Mouse (Mus musculus) midbrain, embryonic 14.5 days (tissue): Measurements from ENCODE around the gene Rsph3b. TPM values are rescaled to one million over a fixed set of nuclear protein-coding genes. Genes with fewer than 3 reads are reported as not detected.
"Not testable (repeated sequence)": the region's sequence is repeated elsewhere in the genome, so short reads cannot be mapped to it uniquely, and the experiment has no call there.

ENCODE experiments used
- ATAC-seq: fragments of 200-750 bp; cut with Nextera tagmentation; 2 replicates; pipeline ENCODE4 v1.8.0; 2017; ENCODE audit warnings: moderate number of reproducible peaks, moderate library complexity; ENCODE audit not compliant: low FRiP score, low TSS enrichment
- DNase-seq: peaks from one replicate; pipeline ENCODE4 v3.0.0-alpha.2; 2015
- H3K27ac ChIP-seq: fragments of 300-500 bp; sonication (generic); replicated peaks from 2 replicates; pipeline ENCODE4 v1.5.1; 2014; ENCODE audit warnings: mild to moderate bottlenecking, low read depth, low read length, moderate library complexity
- H3K27me3 ChIP-seq: fragments of 300-500 bp; sonication (generic); 2 replicates; pipeline ENCODE4 v1.6.1; 2014; ENCODE audit warnings: low read length, control low read depth, mixed read lengths; ENCODE audit not compliant: control insufficient read depth, insufficient read depth
- H3K36me3 ChIP-seq: fragments of 300-500 bp; sonication (generic); 2 replicates; pipeline ENCODE4 v1.6.1; 2014; ENCODE audit warnings: low read length, control low read depth; ENCODE audit not compliant: control insufficient read depth, insufficient read depth
- H3K4me1 ChIP-seq: fragments of 300-500 bp; sonication (generic); 2 replicates; pipeline ENCODE4 v1.6.1; 2014; ENCODE audit warnings: mild to moderate bottlenecking, antibody characterized with exemption, low read length, control low read depth; ENCODE audit not compliant: control insufficient read depth, insufficient read depth
- H3K4me2 ChIP-seq: fragments of 300-500 bp; sonication (generic); 2 replicates; pipeline ENCODE4 v1.6.1; 2014; ENCODE audit warnings: mild to moderate bottlenecking, low read length, moderate library complexity
- H3K4me3 ChIP-seq: fragments of 300-500 bp; sonication (generic); replicated peaks from 2 replicates; pipeline ENCODE4 v1.5.1; 2014; ENCODE audit warnings: low read depth, low read length
- H3K9ac ChIP-seq: fragments of 300-500 bp; sonication (generic); replicated peaks from 2 replicates; pipeline ENCODE4 v1.6.1; 2014; ENCODE audit warnings: mild to moderate bottlenecking, low read length, moderate library complexity
- H3K9me3 ChIP-seq: fragments of 300-500 bp; sonication (generic); 2 replicates; pipeline ENCODE4 v1.6.1; 2016; ENCODE audit warnings: low read length, control low read depth, mixed read lengths; ENCODE audit not compliant: control insufficient read depth
- WGBS: fragments of 180-500 bp; shearing (Covaris S2); extraction: QIAGEN DNeasy Blood & Tissue Kit; methylation state at CpG from one replicate; pipeline ENCODE4 v1.1.7; 2014; 5-methylcytosine and 5-hydroxymethylcytosine counted together
- polyA plus RNA-seq: library from polyadenylated mRNA; unstranded; fragments of >200 nt; fragmentation: Nextera tagmentation; extraction: Ambion mirVana; gene quantifications from 2 replicates; pipeline ENCODE4 v1.2.1, GENCODE M21; 2014

The Rsph3b gene
- polyA plus RNA-seq, 1 experiment from 2014 or later: 53.3 TPM

- not testable (repeated sequence) for H3K9ac ChIP-seq, H3K4me1 ChIP-seq, H3K36me3 ChIP-seq, ATAC-seq, H3K27me3 ChIP-seq, H3K9me3 ChIP-seq
- DNase-seq: peak; percentile 25
- Histone ChIP-seq H3K4me3 (peak within 1 kb of the TSS; percentile 44), H3K27ac (0 out of 2 replicates have a peak within 1 kb of the TSS, but pooled peaks have one; percentile 45), H3K4me2 (peak within 1 kb of the TSS; percentile 49)
- under 1% methylated on average over 38 of the region's 51 CpGs for WGBS
These were observed 12.3 kb upstream of the Rsph3b start, which contains the start of gene Tagap1 for GRCm38 (mm10) chr17:6960776-6961175. TSS of gene Tagap1 (minus strand) at chr17:6961156.

- not testable (repeated sequence) for DNase-seq, H3K36me3 ChIP-seq
These were observed 11.9 kb upstream of the Rsph3b start for GRCm38 (mm10) chr17:6960349-6960748.

DNA sequence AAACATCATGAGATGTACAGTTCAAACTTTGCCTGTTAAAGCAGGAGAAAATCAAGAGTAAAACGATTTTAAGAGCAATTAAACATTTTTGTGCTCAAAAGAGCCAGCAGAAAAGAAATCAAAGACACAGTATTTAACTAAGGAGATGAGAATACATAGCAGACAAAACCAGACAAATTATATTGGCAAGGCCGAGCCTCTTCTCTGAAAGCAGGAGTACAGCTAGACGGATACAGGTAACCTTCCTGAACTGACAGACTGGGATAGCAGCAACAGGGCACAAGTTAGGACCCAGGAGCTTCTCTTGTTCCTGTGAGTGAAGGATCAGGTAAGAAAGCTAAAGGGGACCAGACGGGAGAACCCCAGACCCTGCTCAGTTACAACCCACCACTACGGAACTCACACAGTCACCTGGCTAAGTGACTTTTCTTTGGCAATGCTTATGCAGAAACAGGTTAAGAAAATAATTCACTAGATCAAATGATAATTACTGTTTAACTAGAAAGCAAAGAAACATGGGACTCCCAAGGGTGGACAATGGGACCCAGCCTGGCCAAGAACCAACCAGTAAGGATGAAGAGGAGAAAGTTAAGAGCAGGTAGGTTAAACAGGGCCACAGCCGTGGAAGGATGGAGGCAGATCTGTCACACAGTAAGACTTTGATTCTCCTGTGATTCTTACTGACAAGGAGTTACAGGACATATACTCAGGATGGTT is 11.2 kb upstream of the Rsph3b start:
- not testable (repeated sequence) for ATAC-seq, H3K27me3 ChIP-seq, H3K9me3 ChIP-seq, H3K27ac ChIP-seq, H3K36me3 ChIP-seq, H3K9ac ChIP-seq, H3K4me1 ChIP-seq, DNase-seq
- Histone ChIP-seq H3K4me3 (peak overlapping the region; percentile 15; the same call in 1 of the 2 replicates), H3K4me2 (peak overlapping the region; percentile 49)
- 84% methylated on average over 3 of the region's 6 CpGs for WGBS

More at GRCm38 (mm10) chr17:6960349-6960748, 11.9 kb upstream of the Rsph3b start:
- H3K27ac ChIP-seq, ATAC-seq, H3K9ac ChIP-seq, H3K9me3 ChIP-seq, H3K27me3 ChIP-seq, H3K4me1 ChIP-seq: not testable (repeated sequence)
- Histone ChIP-seq H3K4me2 (peak overlapping the region; percentile 49), H3K4me3 (peak overlapping the region; percentile 44)
- WGBS: 0% methylated on average over 12 of the region's 12 CpGs

DNA sequence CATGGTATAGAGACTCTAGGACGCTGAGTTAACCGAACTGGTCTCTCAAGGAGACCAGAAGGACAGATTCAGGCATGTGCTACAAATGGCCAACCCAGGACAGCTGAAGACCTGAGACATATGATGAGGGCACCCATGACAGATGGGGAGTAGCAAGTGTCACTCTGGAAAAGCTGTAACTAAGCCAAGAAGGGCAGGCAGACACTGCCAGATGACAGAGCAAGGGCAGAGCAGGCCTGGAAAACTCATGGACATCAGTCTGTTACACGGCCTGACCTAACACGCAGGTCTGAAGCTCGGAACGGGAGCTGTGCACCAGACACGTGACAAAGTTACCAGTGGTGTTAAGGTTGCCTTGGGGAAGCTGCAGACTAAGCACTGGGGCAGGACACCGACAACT is 10.4 kb upstream of the Rsph3b start:
- not testable (repeated sequence) for ATAC-seq, H3K27ac ChIP-seq, H3K27me3 ChIP-seq, DNase-seq, H3K4me1 ChIP-seq, H3K9me3 ChIP-seq, H3K4me2 ChIP-seq, H3K36me3 ChIP-seq, H3K9ac ChIP-seq, H3K4me3 ChIP-seq
- 87% methylated on average over 5 of the region's 8 CpGs for WGBS

- not testable (repeated sequence) for H3K4me1 ChIP-seq, H3K9me3 ChIP-seq, ATAC-seq, H3K36me3 ChIP-seq, H3K27me3 ChIP-seq
- Histone ChIP-seq H3K4me2 (peak overlapping the region; percentile 60), H3K27ac (peak overlapping the region; percentile 80), H3K9ac (peak overlapping the region; percentile 54; the same call in 1 of the 2 replicates), H3K4me3 (peak overlapping the region; percentile 51)
- peak; percentile 29 for DNase-seq
- 15% methylated on average over 9 of the region's 9 CpGs for WGBS
These were observed 317 bp upstream of the Rsph3b start for GRCm38 (mm10) chr17:6948769-6949228.

DNA sequence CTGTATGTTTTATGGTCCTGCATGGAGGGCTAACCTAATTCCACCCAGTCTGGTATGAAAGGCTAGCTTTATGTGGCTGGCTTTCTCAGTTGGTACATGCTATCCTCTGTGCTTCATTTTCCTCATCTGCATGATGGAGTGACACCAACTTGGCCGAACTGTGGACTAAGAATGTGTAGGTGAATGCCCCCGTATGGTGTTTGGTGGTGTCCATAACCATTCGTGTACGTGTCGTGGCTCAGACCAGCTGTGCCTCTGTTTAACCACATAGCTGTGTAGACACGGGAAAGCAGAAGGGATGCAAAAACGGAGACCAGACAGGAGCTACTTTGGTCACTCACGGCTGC is 872 bp downstream of the Rsph3b start:
- not testable (repeated sequence) for H3K27ac ChIP-seq, H3K27me3 ChIP-seq, H3K36me3 ChIP-seq, H3K9me3 ChIP-seq, H3K4me1 ChIP-seq, DNase-seq
- H3K9ac ChIP-seq: peak overlapping the region; percentile 54; the same call in 1 of the 2 replicates
- peak overlapping the region; percentile 51 for H3K4me3 ChIP-seq
- no CpG with 5 or more reads among the region's 8 CpGs for WGBS
- H3K4me2 ChIP-seq: peak overlapping the region; percentile 60
- ATAC-seq: peak; percentile 54

DNA sequence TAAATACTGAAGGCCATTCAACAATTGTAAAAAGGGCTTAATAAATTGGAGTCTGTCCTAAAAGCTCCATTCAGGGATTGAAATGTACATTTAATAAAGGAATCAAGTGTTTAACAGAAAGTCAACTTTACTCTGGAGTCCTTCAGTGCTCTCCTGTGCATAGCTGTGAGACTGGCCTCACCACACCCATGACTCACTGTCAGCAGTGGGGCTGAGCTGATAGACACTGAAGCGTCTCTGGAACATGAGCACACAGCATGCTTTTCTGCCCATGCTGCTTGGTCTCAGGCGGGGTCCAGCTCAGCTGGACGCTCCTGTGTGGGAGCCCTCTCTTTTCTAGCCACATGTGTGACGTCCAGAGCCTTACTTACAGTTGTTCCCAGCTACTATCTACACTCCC is 5.9 kb downstream of the Rsph3b start:
- not testable (repeated sequence) for H3K36me3 ChIP-seq, H3K27me3 ChIP-seq, DNase-seq, H3K9ac ChIP-seq, H3K4me1 ChIP-seq, H3K9me3 ChIP-seq, H3K4me3 ChIP-seq, H3K4me2 ChIP-seq, H3K27ac ChIP-seq, ATAC-seq
- WGBS: no CpG with 5 or more reads among the region's 4 CpGs

- H3K27ac ChIP-seq, H3K9ac ChIP-seq, ATAC-seq, H3K4me2 ChIP-seq, H3K27me3 ChIP-seq, H3K4me3 ChIP-seq, H3K4me1 ChIP-seq, H3K9me3 ChIP-seq, H3K36me3 ChIP-seq: not testable (repeated sequence)
- DNase-seq: peak; percentile 18
- WGBS: 77% methylated on average over 6 of the region's 7 CpGs
These were observed 16.9 kb downstream of the Rsph3b start for GRCm38 (mm10) chr17:6931625-6932024.

DNA sequence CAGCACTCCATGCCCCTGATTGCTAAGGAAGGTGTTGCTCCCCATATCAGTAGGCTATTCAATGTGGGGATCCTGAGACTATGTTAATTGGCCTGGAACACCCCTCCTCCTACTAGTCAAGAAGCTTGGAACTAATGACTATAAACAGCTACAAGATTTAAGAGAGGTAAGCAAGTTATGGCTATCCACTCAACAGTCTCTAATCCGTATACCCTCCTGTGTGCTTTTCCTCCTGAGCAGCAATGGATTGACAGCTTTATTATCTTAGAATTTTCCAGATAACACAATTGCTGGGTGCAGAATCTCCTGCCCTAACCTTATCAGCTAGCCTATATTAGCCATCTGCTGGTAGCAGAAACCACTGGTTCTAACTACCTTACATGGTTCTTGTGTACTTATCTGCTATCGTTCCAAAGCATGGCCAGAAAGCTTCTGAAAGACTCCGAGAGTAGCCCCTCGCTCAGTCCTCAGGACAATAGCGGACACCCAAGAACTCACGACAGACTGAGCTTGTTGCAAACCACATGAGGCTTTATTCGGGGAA is 28.1 kb downstream of the Rsph3b start:
- not testable (repeated sequence) for H3K4me3 ChIP-seq, DNase-seq, H3K9ac ChIP-seq, H3K27ac ChIP-seq, H3K36me3 ChIP-seq, H3K4me2 ChIP-seq, H3K9me3 ChIP-seq, H3K4me1 ChIP-seq, H3K27me3 ChIP-seq, ATAC-seq
- WGBS: 87% methylated on average over 7 of the region's 7 CpGs
